Mouse (Mus musculus) erythroblast, adult 5-6 weeks (primary cell): ENCODE data around the gene Dtx2. TPM values are rescaled to one million over a fixed set of nuclear protein-coding genes. Genes with fewer than 3 reads are reported as not detected.

ENCODE experiments used
- ATAC-seq: replicated peaks from 2 replicates; pipeline ENCODE4 v1.8.0; 2016; ENCODE audit warnings: moderate number of reproducible peaks, mild to moderate bottlenecking, moderate TSS enrichment, inconsistent platforms; ENCODE audit not compliant: poor library complexity, low FRiP score, severe bottlenecking
- total RNA-seq, 2 experiments: library from RNA; stranded (forward) in 1 of 2; stranded (reverse) in 1 of 2; fragments of 150-400 nt in 1 of 2; fragments of 200-764, 138-1000 nt in 1 of 2; gene quantifications; 2 replicates each; pipeline versions ENCODE4 v1.2.3 to v1.2.4; 2015 to 2017; ENCODE audit warnings: low replicate concordance in 2 of 2

Dtx2 gene
- total RNA-seq (2015; ENCODE audit: low replicate concordance) = 3.8 and 22.1 TPM in 2 replicates
- total RNA-seq (2017; ENCODE audit: low replicate concordance) = 2.3 TPM in 1 of 2 replicates, not detected in the other

DNA sequence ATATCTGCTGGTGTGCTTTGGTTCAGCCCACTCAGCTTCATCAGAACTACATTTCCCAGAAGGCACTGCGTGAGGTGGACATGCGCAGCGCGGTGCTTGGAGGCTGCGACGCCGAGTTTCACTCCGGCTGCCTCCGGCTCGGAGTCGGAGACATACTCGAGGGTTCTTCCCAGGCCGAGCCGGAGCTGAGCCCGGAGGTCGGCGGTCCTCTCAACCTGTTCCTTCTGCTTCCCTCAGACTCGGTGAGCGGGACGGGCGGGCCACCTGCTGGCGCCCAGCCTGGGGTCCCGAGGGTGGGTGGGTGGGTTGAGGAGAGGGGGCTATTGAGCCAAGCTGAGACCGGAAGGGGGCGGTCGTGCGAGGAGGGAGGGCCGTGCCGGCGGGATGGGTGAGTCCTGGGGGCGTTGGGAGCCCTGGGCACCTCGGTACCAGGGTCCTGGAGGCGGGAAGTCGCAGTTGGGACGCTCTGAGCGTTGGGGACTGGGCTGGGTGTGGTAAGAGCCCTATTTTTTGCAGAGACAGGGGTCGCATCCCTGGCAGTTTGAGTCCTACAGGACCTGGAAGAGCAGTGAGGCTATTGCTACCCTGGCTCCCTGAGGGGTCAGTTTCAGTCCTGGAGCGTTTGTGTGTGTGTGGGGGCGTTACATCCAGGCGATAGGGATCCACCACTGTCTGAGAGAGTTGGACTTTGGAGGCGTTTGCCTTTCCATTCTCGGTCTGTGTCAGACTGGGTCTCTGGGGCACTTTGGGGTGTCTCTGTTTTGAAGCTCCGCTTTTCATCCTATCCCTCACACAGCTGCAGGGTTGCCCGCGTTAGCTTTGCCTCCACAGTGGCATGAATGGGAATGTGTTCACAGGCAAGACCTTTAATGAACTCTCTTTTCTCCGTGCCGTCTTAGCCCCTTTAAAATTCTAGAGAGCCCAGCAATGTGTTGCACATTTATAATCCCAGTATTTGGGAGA lies at the start of gene Dtx2:
TSS of gene Dtx2 (plus strand) at position 76 of the 963 bp plus-strand sequence.
- ATAC-seq = peak; percentile 97

DNA sequence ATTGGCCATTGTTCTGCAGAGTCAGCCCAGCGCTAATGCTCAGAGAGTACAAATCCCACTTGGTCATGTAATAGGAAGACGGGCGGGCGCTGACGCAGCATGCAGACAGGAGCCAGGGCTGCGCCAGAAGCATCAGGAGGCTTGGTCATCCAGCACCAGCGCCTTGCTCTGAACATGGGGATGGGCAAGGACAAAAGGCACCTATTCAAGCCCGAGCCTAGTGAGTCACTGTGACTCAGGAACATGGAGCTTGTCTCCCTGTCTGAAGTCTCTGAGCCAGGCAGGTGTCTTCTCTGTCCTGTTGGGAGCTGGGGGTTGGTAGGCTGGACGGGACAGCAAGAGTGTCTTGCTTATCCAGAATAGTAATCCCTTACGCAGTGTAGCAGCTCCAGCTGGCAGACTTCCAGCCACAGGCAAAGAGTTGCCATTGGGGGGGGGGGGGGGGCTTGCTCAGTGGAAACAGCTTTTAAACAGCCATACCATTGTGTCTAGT lies 48.6 kb upstream of the Dtx2 start:
- ATAC-seq = no peak

DNA sequence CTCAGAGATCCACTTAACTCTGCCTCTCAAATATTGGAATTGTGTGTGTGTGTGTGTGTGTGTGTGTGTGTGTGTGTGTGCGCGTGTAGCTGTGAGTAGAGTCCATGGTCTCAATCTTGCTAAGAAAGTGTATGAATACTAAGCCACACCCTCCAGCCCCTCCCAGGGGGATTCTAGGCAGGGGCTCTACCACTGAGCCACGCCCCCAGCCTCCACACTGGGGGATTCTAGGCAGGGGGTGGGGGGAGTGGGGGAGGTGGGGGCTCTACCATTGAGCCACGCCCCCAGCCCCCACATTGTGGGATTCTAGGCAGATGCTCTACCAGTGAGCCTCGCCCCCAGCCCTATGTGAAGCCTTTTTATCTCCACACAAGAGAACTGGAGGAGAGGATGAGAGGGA lies 48.0 kb upstream of the Dtx2 start:
- no peak for ATAC-seq

DNA sequence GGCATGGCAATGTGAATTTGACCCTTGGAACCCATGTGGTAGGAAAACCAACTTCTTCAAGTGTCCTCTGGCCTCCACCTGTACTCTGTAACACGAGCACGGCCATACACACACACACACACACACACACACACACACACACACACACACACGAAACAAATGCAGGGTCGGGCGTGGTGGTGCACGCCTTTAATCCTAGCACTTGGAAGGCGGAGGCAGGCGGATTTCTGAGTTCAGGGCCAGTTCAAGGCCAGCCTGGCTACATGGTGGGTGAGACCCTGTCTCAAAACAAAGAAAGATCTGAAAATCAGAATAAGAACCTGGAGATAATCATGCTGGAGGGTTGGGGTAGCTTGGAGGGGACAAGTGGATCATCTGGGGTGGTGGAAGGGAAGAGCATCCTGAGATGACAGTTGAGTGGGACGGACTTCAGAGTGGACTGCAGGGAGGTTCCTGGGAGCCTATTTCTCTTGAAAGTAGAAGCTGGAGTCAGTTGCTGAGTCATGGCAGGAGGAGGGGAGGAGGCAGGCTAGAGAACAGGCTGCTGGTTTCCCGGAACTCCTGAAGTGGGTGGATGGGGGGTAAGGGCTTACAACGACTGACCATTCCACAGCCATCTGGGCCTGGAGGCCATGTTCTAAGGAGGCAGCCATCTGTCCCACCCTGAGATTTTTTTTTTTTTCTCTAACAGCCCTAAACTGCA lies 43.7 kb upstream of the Dtx2 start:
- ATAC-seq = peak; percentile 88

DNA sequence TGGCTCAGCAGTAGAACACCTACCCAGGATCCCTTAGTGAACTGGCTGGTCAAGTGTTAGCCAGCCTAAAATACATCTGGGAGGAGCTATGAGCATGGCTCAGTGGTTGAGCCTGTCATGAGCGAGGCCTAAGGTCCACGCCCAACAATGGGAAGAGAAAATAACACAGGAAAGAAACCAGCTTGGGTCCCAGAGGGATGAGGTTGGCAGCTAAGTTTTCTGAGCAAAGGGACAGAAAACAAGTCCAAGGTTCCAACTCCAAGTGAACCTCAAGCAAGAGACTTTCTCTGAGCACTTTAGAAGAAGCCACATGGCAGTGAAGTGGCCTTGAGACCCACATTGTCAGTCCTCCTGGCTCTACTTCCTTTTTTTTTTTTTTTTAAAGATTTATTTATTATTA lies 42.9 kb upstream of the Dtx2 start:
- ATAC-seq = peak; percentile 23; the same call in 1 of the 2 replicates

DNA sequence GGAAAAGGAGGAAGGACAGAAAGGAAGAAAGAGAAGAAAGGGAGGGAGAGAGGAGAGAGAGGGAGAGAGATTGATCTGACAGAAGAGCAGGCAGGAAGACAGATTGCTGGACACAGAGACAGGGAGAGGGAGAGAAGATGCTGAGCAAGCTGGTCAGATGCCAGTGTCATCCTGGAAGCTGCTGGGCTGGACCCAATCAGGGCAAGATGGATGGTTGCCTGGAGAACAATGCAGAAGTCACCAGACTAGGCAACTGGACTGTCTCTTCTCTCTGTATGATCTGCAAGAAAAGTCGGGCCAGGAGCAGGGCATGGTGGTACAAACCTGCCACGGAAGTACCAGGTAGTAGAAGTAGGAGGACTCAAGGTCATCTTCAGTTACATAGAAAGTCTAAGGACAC lies 41.8 kb upstream of the Dtx2 start:
- no peak for ATAC-seq

DNA sequence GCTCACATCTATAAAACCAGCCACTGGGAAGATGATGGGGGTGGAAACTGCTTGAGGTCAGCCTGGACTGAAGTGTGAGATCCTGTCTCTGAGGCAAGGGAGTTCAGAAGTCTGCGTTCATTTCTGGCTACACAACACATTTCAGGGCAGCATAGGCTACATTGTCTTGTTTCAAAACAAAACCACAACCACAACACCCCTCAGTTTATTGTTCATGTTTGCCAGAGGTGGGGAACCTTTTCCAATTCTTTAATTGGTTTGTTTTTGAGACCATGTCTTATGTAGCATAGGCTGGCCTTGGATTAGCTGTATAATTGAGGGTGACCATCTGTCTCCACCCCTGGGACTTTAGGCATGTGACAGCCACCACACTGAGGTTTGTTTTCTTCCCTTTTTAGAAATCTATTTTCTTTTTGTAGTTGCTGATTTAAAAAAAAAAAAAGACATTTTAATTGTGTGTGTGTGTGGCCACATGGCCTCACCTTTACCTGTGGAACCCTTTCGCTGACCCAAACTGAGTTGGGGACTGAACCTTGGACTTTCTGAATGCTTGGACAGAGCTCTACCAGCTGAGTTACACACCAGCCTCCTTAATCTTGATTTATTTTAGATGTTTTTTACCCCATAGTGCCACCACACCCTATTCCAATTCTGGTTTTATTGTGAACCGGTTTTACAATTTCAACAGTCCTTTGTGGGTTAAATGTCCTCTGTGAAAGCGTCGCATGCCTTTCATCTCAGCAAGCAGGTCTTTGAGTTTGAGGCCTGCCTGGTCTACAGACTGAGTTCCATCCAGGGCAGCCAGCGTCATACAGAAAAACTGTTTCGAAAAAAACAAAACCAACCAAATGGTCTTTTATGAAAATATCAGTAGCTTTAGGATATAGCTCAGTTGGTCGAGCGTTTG lies 38.0 kb upstream of the Dtx2 start:
- no peak for ATAC-seq

DNA sequence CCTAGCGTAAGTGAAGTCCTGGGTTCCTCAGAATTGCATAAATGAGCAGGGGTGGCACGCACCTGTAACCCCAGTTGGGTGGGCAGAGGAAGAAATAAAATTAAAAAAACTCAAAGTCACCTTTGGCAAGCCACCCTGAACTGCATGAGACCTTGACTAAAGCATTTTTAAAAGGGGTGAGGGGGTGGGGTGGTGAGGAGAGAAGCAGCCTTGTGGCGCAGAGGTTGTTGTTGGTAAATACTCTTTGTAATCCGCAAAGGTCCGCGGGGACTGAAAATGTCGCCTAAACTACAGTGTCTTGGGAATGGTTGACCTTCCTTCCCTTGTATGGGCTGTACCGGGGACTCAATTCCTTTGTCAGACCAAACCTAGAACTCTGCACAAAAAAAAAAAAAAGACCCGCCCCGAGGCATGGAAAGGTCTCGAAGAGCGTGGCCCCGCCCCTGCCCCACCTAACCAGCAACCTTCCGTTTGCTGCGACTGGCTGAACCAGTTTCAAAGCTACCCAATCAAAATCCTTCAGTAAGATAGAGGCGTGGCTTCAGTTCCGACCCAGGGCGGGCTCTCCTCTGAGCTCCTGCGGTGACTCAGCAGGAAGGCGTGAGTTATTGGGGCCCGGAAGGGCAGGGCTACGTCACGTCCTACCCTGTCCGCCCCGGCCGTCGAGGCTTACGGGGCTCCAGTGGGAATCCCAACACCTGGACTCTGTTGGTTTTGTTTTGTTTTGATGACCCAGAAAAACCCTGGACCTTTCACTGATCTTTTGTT lies 37.2 kb upstream of the Dtx2 start:
- peak; percentile 86 for ATAC-seq

DNA sequence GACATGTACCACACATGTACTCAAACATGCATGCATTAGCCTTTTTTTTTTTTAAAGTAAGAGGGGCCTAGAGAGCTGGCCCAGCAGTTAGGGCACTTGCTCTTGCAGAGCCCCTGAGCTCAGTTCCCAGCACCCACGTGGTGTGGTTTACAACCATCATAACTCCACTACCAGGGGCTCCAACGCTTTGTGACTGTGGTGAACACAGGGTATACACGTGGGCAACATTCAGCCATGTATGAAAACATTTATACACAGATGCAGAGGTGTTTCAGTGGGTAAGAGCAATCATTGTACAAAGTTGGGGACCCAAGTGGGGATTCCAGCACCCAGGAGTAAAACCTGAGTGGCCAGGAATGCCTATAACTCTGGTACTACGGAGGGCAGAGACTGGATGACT lies 36.2 kb upstream of the Dtx2 start:
- no peak for ATAC-seq

DNA sequence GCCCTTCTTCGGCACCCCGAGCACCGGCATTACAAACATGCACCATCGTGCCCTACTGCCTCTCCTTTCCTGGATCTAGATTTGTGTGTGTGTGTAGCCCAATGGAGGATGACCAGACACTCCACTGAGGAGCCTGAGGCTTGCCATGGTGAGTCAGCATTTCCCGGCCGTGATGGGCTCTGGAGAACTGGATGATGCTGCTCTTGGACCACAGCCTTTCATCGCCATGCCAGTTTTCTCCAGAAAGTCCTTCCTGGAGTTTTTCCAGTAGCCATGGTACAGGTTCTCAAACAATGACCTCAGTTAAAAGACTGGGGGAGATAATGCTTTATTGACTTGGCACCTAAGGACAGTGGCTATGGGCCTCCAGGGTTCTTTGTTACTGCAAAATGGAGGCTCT lies 34.7 kb upstream of the Dtx2 start:
- no peak for ATAC-seq

DNA sequence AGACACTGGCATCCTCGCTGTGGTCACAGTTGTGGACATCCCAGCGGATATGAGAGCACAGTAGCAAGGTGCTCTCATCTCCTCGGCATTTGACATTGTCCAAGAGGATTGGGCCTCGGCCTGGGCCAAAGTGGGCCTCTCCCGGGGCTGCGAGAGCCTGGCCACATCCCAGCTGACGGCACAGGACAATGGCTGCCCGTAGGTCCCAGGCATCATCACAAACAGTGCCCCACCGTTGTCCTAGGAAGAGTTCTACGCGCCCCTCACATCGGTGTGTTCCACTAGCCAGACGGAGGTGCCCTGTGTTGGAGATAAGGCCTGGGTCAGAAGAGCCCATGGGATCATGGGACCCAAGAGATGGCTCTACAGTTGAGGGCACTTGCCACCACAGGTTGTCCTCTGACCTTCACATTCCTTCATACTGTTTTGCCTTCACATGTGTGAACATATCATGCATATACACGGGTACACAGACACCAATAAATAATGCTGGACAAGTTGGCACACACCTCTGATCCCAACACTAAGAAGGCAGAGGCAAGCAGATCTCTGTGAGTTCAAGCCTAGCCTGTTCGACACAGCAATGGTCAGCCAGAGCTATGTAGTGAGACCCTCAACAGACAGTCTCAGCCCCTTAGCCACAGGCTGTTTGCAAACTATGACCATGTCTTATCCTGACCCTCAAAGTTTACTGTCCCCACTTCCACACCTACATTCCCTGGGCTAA lies 33.5 kb upstream of the Dtx2 start:
- ATAC-seq = no peak

DNA sequence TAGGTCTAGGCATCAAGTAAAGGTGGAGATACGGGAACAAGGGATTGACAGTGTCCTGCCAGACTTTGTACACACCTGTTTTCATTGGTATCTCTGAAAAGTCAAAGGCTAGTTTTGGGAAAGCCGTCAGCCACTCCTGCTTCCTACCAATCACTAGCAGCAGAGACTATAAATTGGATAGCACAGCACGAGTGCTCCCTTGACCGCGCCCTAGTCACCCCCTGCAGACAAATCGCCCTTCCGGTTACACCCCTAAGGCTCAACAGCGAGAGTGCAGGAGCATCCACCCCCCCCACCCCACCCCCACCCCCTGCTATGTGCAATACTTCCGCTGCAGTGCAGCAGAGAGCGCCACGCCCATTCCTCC lies 32.5 kb upstream of the Dtx2 start:
- no peak for ATAC-seq

DNA sequence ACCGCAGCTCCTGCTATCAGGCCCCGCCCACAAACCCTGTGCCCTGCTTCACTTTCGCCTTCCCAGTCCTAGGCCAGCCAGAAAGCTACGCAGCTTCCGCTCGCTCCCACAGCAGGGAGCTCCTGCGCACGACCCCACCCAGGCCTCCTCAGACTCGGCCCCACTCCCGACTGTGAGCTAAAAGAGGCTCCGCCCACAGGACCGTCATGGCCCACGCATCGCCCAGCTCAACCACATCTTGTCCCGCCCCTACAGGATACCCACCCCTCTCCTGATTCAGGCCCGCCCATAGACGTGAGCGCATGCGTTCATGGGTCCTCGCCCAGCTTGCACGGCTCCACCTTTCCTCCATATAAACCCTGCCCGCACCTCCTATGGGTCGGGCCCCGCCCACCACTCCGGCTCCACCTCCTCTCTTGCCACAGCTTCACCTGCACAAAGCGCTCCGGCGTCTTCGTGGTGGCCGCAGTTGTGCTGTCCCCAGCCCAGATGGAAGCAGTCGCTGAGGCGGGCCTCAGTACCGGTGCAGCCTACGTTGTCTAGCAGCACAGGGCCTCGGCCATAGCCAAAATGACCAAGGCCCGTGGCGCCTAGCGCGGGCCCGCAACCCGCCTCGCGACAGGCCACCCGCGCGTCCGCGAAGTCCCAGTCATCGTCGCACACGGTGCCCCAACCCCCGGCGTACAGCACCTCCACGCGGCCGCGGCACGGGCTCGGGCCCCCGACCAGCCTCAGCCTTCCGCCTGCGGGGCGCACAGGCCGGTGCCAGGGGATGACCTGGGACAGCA lies 31.9 kb upstream of the Dtx2 start:
- ATAC-seq = peak; percentile 88

DNA sequence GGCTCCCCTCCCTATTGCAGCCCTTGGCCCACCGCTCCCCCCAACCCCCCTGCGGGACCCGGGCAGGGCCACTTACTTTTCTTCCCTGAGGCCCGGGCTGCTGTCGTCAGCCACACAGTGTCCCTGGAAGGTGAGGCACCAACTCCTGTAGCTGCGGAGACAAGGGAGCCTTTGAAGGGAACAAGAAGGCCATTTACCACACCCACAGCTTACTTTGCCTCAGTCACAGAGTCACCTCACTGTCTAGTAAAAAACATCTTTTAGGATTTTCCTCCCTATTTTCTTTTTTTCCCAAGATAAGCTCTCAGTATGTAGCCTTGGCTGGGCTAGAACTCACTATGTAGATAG lies 31.3 kb upstream of the Dtx2 start:
- no peak for ATAC-seq

DNA sequence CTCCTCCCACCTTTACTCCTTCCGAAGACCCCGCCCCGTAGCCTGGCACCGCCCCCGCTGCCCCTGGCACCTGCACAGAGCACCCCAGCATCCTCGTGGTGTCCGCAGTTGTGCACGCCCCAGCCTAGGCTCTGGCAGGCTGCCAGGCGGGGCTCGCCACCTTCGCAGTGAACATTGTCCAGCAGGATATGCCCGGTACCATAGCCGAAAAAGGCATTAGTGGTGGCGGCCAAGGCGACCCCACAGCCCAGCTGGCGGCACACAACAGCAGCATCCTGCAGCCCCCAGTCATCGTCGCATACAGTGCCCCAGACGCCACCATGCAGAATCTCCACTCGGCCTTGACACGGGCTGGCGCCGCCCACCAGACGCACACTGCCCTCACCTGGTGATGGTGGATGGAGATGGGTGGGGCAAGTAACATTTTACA lies 29.1 kb upstream of the Dtx2 start:
- no peak for ATAC-seq

DNA sequence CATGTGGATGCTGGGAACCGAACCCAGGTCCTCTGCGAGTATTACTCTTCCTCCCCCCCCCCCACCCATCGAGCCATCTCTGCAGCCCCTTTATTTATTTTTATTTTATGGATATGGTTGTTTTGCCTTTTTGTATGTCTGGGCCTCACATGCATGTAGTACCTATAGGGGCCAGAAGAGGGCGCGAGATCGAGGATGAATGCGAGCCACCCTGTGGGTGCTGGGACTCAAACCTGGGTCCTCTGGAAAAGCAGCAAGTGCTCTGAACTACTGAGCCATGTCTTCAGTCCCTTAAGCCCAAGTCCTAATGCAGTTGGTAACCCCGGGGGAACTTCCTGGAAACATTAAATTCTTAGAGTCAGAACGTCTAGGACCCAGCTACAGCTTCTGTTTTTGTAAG lies 27.7 kb upstream of the Dtx2 start:
- no peak for ATAC-seq

DNA sequence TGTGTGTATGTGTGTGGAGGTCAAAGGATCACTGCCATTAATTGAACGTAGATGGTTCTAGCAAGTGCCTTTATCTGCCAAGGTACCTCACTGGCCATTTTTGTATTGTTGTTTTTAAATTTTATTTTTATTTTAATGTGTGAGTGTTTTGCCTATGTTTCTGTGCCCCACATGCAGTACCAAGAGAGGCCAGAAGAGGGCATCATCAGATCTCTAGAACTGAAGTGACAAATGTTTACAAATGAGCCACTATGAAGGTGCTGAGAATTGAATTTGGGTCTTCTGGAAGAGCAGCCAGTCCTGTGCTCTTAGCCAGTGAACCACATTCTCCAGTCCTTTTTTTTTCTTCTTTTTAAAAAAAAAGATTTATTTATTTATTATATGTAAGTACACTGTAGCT lies 25.8 kb upstream of the Dtx2 start:
- peak; percentile 57; the same call in 1 of the 2 replicates for ATAC-seq

DNA sequence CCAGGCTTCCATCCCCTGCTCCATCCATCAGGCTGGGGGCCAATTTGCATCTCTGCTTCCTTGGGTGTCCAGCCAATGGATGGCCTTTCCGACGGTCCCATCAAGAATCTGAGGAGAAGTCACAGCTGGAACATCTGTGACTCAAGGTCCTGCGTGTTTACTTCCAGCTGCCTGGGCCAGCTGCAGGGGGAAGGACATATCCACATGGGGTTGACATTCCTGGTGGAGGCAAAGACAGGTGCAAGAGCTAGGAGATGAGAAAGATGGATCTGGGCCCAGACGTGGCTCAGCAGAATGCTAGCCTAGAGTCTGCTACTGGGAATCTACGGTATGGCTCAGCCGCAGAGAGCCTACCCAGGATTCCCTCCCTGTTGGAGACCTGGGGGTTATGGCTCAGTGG lies 24.4 kb upstream of the Dtx2 start:
- ATAC-seq = no peak
